Mouse (Mus musculus) liver (tissue): ENCODE measurements at regions not wholly inside any gene's neighbourhood (a gene's known extent, or its start where the extent isn't known, plus 50 kb on each side); places are given as distances from the start of the nearest gene placed in this dataset.

ENCODE experiments used
- DNase-seq: peaks from one replicate; pipeline ENCODE4 v3.0.0-alpha.2; 2020; ENCODE audit warnings: mixed read lengths

DNA sequence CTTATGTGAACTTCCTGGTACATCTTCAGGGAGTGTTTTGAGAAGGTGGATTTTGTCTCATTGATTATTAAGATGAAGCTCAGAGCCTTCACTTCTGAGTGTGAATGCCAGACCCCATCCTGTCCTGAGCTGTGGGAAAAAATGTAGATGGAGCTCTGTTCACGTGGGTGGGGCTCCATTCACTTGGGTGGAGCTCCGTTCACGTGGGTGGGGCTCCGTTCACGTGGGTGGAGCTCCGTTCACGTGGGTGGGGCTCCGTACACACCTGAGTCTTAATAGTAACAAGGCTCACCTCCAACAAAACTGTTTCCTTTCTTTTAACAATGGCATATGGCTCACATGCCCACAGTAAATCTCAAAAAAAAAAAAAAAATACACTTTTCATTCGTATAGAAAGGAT, 94.1 kb upstream of the Sox5 start:
- DNase-seq: peak; percentile 69

- no peak for DNase-seq
These were observed 92.5 kb upstream of the Sox5 start for GRCm38 (mm10) chr6:144874251-144874650.

DNA sequence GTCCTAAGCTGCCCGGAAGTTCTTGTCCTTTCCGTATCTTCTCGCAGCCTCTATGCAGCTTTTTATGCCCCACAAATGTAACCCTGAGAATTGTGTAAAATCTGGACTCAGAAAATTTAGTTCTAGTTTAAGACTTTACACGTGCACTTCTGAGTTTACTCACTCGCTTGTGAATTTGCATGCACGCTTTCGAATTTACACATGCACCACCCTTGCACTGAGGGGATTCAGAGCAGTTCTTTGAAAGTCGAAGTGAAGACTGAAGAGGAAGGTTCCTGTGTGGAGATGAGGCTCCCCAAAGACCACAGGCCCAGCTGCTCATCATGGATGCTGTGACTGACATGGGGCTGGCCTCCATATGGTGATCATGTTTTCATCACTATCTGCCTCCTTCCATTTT, 89.2 kb upstream of the Sox5 start:
- no peak for DNase-seq

GRCm38 (mm10) chr6:144867333-144867732, 85.6 kb upstream of the Sox5 start:
- no peak for DNase-seq

DNA sequence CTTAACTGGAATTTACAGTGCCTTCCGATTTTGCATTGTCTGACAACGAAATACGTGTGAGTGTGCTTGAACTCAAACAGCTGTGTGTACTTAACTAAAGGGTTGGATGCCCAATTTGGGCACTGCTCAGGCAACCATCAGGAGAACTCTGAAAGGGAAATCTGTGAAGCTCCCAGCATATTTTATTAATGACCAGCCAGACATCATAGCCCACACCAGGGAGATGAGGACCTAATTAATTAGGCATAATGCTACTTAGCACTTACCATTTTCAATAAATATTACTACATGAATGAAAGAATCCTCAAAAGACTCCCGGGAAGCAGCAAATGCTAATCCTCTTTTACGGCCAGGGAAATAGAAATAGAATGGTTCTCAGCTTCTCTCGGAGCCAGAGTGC, 82.2 kb upstream of the Sox5 start:
- DNase-seq: no peak

DNA sequence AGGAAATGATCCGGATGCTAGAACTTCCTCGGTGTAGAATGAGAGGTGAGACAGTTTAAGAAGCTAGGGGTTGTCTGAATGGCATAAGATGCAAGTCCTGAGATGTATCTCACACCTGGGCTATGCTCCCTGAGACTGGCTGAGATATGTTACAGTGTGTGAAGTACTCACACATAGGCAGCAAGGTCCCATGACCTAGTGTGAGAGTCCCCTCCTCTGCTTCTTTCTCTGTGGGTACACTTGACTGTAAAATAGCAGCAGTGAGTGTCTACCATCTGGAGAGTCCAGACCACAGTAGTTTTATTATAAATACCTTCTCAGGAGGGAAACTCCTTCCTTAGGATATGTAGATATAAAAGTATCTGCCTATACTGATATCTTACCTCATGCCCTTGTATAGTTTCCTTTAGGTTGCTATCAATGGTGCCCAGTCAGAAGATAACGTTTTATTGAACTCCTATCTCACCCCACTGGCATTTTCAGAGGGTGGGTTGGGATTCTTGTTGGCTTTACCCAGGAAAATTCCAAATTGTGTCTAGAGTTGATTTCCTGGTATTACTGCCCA, 81.7 kb upstream of the Sox5 start:
- DNase-seq: no peak

DNA sequence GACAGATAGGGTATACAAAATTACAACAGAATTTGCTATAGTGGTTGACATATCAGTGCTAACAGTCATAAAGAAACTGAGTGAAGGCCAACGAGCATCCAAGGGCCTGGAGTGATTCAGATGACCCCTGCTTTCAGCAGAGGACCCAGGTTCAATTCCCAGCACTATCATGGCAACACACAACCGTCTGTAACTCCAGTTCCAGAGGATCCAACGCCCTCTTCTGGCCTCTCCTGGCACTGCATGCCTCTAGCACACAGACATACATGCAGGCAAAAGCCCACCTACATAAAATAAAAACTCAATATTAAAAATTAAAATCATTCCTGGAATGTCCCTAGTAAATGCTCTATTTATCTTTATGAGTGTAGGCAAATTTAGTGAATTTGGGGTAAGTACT, 59.7 kb upstream of the Sox5 start:
- no peak for DNase-seq

DNA sequence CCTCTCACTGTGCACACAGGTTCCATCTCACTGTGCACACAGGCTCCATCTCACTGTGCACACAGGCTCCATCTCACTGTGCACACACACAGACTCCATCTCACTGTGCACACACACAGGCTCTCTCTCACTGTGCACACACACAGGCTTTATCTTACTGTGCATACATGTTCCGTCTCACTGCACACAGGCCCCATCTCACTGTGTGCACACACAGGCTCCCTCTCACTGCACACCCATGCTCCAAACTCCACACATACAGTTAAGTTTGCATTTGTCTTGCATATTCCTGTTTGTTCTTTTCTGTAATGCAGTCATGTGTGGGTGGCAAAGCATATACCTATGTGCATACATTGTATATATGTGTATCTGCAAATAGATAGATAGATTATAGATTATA, 57.6 kb upstream of the Sox5 start:
- DNase-seq: no peak

- DNase-seq: no peak
These were observed 52.8 kb upstream of the Sox5 start for GRCm38 (mm10) chr6:144834323-144835183.
